Mouse (Mus musculus) 3T3-L1 (cell line): ENCODE measurements around the gene Lama5.

ENCODE experiments used
- DNase-seq: peaks from one replicate; pipeline ENCODE4 v3.0.0-alpha.2; 2015; ENCODE audit warnings: low read depth, low spot score

The Lama5 gene

GRCm38 (mm10) chr2:180148551-180148950, 77.1 kb downstream of the Lama5 start:
- no peak for DNase-seq

- no peak for DNase-seq
These were observed 78.3 kb downstream of the Lama5 start for GRCm38 (mm10) chr2:180147379-180147778.

- DNase-seq, result no peak
These were observed 79.6 kb downstream of the Lama5 start for GRCm38 (mm10) chr2:180146091-180146490.

GRCm38 (mm10) chr2:180135414-180135813, 90.2 kb downstream of the Lama5 start:
- DNase-seq, result no peak

- DNase-seq, result no peak
These were observed 91.7 kb downstream of the Lama5 start for GRCm38 (mm10) chr2:180133911-180134310.

DNA sequence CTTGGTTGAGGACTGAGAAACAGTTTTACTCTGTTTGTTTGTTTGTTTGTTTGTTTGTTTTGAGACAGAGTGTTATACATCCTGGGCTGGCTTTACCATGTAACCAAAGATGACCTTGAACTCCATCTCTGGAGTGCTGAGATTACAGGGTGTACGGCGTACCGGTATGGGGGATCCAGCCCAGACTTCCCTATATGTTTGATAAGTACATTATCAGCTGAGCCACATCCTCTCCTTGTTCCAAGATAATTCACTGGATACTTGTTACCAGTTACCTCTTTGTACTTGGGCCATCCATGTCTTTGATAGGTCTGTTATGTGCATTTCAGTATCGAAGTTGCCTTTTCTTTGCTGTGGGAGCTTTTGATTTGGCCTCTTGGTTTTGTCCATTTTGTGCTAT, 92.4 kb downstream of the Lama5 start:
- no peak for DNase-seq

- no peak for DNase-seq
These were observed 98.0 kb downstream of the Lama5 start for GRCm38 (mm10) chr2:180127675-180128074.
